Mouse (Mus musculus) stomach, postnatal 0 days (tissue): Measurements from ENCODE around the gene Cpm.

Source experiments
- CTCF ChIP-seq: IDR thresholded peaks from 2 replicates; pipeline ENCODE4 v1.5.1; 2016; ENCODE audit warnings: antibody characterized with exemption, low read depth, mild to moderate bottlenecking, moderate library complexity
- EP300 ChIP-seq: optimal IDR thresholded peaks from 2 replicates; pipeline ENCODE3; 2016; ENCODE audit warnings: antibody characterized with exemption

DNA sequence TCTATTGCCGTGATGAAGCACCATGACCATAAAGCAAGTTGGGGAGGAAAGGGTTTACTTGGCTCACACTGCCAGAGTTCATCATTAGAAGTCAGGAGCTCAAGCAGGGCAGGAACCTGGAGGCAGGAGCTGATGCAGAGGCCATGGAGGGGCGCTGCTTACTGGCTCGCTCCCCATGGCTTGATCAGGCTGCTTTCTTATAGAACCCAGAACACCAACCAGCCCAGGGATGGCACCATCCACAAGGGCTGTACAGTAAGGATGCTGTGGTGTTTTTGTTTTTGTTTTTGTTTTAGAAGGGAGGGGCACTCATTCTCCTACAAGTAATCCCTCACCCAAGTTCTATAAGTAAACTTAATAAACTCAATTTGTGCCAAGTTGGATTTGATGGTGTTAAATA is 87.4 kb downstream of the Cpm start:
- TF ChIP-seq EP300 (no peak), CTCF (no peak)
